Mouse (Mus musculus): ENCODE data around the gene Crtc2.
"Not testable (repeated sequence)": the region's sequence is repeated elsewhere in the genome, so short reads cannot be mapped to it uniquely, and the experiment has no call there.

Gene Crtc2

GRCm38 (mm10) chr3:90270784-90271183 is 16.8 kb downstream of the Crtc2 start:
- DNase-seq = no peak

- DNase-seq = no peak
These were observed 18.2 kb downstream of the Crtc2 start for GRCm38 (mm10) chr3:90272170-90272569.

- DNase-seq = no peak
These were observed 19.9 kb downstream of the Crtc2 start for GRCm38 (mm10) chr3:90273855-90274254.

GRCm38 (mm10) chr3:90275286-90275685 is 21.3 kb downstream of the Crtc2 start:
- DNase-seq = no peak

- DNase-seq = no peak
These were observed 22.9 kb downstream of the Crtc2 start for GRCm38 (mm10) chr3:90276858-90277257.

GRCm38 (mm10) chr3:90277793-90278192 is 23.8 kb downstream of the Crtc2 start:
- no peak for DNase-seq

GRCm38 (mm10) chr3:90278211-90278610 is 24.2 kb downstream of the Crtc2 start:
- DNase-seq = no peak

- no peak for DNase-seq
These were observed 25.3 kb downstream of the Crtc2 start for GRCm38 (mm10) chr3:90279216-90279615.

GRCm38 (mm10) chr3:90279743-90280142 is 25.8 kb downstream of the Crtc2 start:
- no peak for DNase-seq

- DNase-seq = no peak
These were observed 26.7 kb downstream of the Crtc2 start for GRCm38 (mm10) chr3:90280708-90281107.

- no peak for DNase-seq
These were observed 30.2 kb downstream of the Crtc2 start for GRCm38 (mm10) chr3:90284150-90284549.

GRCm38 (mm10) chr3:90289403-90289802 is 35.4 kb downstream of the Crtc2 start:
- not testable (repeated sequence) for DNase-seq

- no peak for DNase-seq
These were observed 36.6 kb downstream of the Crtc2 start for GRCm38 (mm10) chr3:90290602-90291001.

GRCm38 (mm10) chr3:90291982-90292344 is 38.0 kb downstream of the Crtc2 start:
- DNase-seq = no peak

GRCm38 (mm10) chr3:90292345-90293275 is 38.6 kb downstream of the Crtc2 start, which contains the start of gene Gatad2b:
Gatad2b (plus strand) TSS chr3:90293178.
- DNase-seq = peak; percentile 99

GRCm38 (mm10) chr3:90293352-90294063 is 39.5 kb downstream of the Crtc2 start:
- peak; percentile 80 for DNase-seq

GRCm38 (mm10) chr3:90294064-90294440 is 40.1 kb downstream of the Crtc2 start:
- DNase-seq = no peak

GRCm38 (mm10) chr3:90294651-90295050 is 40.7 kb downstream of the Crtc2 start:
- no peak for DNase-seq

- no peak for DNase-seq
These were observed 51.8 kb downstream of the Crtc2 start for GRCm38 (mm10) chr3:90305801-90306200.

GRCm38 (mm10) chr3:90309589-90309988 is 55.6 kb downstream of the Crtc2 start:
- DNase-seq = no peak

- peak; percentile 9 for DNase-seq
These were observed 59.4 kb downstream of the Crtc2 start for GRCm38 (mm10) chr3:90313367-90313766.
